ENCODE assay signal across 7 mouse cellular contexts in genomic region chrX:150656908-150657796, GRCm38 (mm10). TPM values are rescaled to one million over a fixed set of nuclear protein-coding genes. Genes with fewer than 3 reads are reported as not detected.
DNase-seq lines count a peak whose midpoint lies in the region; ATAC-seq lines count a peak whose summit lies in the region.

Gene Tro (minus strand): TSS chrX:150657583.

- H3K27ac ChIP-seq in embryonic facial prominence, embryonic 15.5 days (replicated peaks) = peak within 1 kb of the TSS; percentile 39; the same call in 1 of the 2 replicates
- H3K27ac ChIP-seq in hindbrain, embryonic 16.5 days (ENCODE audit: low read depth, low read length) = peak within 1 kb of the TSS; percentile 77
- peak within 1 kb of the TSS; percentile 69; the same call in 1 of the 2 replicates for H3K27ac ChIP-seq in limb, embryonic 13.5 days

- H3K36me3 ChIP-seq in embryonic facial prominence, embryonic 15.5 days = 0 out of 2 replicates have a peak, but pooled peaks cover 4% of the 10 kb centered on the region
- peaks cover 3% of the 10 kb centered on the region; the same call in 1 of the 2 replicates for H3K36me3 ChIP-seq in hindbrain, embryonic 16.5 days (ENCODE audit: control insufficient read depth, insufficient read depth, low read length)
- peaks cover 22% of the 10 kb centered on the region for H3K36me3 ChIP-seq in limb, embryonic 13.5 days

- peak; percentile 86 for ATAC-seq in embryonic facial prominence, embryonic 15.5 days (ENCODE audit: insufficient number of reproducible peaks, low FRiP score, low TSS enrichment, low read depth)
- ATAC-seq in hindbrain, embryonic 16.5 days = peak; percentile 94
- peak; percentile 94 for ATAC-seq in limb, embryonic 13.5 days (ENCODE audit: low FRiP score, low read depth)
- no peak for ATAC-seq in inflammation-experienced regulatory T-cells, adult 6 months

- H3K4me1 ChIP-seq in embryonic facial prominence, embryonic 15.5 days = no peaks in the 10 kb centered on the region
- peaks cover 4% of the 10 kb centered on the region for H3K4me1 ChIP-seq in hindbrain, embryonic 16.5 days (ENCODE audit: control insufficient read depth, insufficient read depth, low read depth, low read length)
- no peaks in the 10 kb centered on the region for H3K4me1 ChIP-seq in limb, embryonic 13.5 days

- WGBS in embryonic facial prominence, embryonic 15.5 days = 26% methylated on average over 37 of the region's 37 CpGs
- 24% methylated on average over 36 of the region's 37 CpGs for WGBS in hindbrain, embryonic 16.5 days
- WGBS in limb, embryonic 13.5 days = 23% methylated on average over 37 of the region's 37 CpGs

- H3K9ac ChIP-seq in embryonic facial prominence, embryonic 15.5 days = peak within 1 kb of the TSS; percentile 33; the same call in 1 of the 2 replicates
- H3K9ac ChIP-seq in hindbrain, embryonic 16.5 days (ENCODE audit: low read depth, low read length) = peak within 1 kb of the TSS; percentile 74
- H3K9ac ChIP-seq in limb, embryonic 13.5 days = peak within 1 kb of the TSS; percentile 64

- H3K27me3 ChIP-seq in embryonic facial prominence, embryonic 15.5 days = 0 out of 2 replicates have a peak, but pooled peaks cover 9% of the 10 kb centered on the region
- H3K27me3 ChIP-seq in hindbrain, embryonic 16.5 days (replicated peaks; ENCODE audit: control insufficient read depth, insufficient read depth, low read length) = no peaks in the 10 kb centered on the region
- H3K27me3 ChIP-seq in limb, embryonic 13.5 days = 0 out of 2 replicates have a peak, but pooled peaks cover 3% of the 10 kb centered on the region

- H3K9me3 ChIP-seq in embryonic facial prominence, embryonic 15.5 days (replicated peaks) = no peaks in the 10 kb centered on the region
- H3K9me3 ChIP-seq in hindbrain, embryonic 16.5 days (ENCODE audit: control insufficient read depth, low read length) = no peaks in the 10 kb centered on the region
- no peaks in the 10 kb centered on the region for H3K9me3 ChIP-seq in limb, embryonic 13.5 days

- DNase-seq in Muller cell, postnatal 12 days (ENCODE audit: inconsistent ontology term) = peak; percentile 40
- no peak for DNase-seq in adrenal gland, postnatal 4 days (ENCODE audit: low spot score in 2 of 2)
- DNase-seq in retina, embryonic 14.5 days (ENCODE audit: low spot score) = peak; percentile 78

- H3K4me3 ChIP-seq in embryonic facial prominence, embryonic 15.5 days (replicated peaks) = peak within 1 kb of the TSS; percentile 53
- H3K4me3 ChIP-seq in hindbrain, embryonic 16.5 days (ENCODE audit: low read length) = peak within 1 kb of the TSS; percentile 55
- peak within 1 kb of the TSS; percentile 55 for H3K4me3 ChIP-seq in limb, embryonic 13.5 days

- peak within 1 kb of the TSS; percentile 47 for H3K4me2 ChIP-seq in embryonic facial prominence, embryonic 15.5 days (replicated peaks)
- peak within 1 kb of the TSS; percentile 50 for H3K4me2 ChIP-seq in hindbrain, embryonic 16.5 days (ENCODE audit: low read length)
- peak within 1 kb of the TSS; percentile 57 for H3K4me2 ChIP-seq in limb, embryonic 13.5 days (replicated peaks)

RNA-seq across cellular contexts. Expression of gene Tro, which starts in this region (rescaled TPM):
- 10 to 100 TPM; 18.8 to 23.2 TPM for total RNA-seq in adrenal gland, postnatal 4 days (2021)
- 21.5 and 22.6 TPM in 2 replicates for polyA plus RNA-seq in embryonic facial prominence, embryonic 15.5 days (2015; fragmentation: Nextera tagmentation; extraction: Ambion mirVana)
- 73.6 and 86.1 TPM in 2 replicates for polyA plus RNA-seq in hindbrain, embryonic 16.5 days (2015; fragmentation: Nextera tagmentation; extraction: Ambion mirVana)
- 33.6 and 39.6 TPM in 2 replicates for polyA plus RNA-seq in limb, embryonic 13.5 days (2015; fragmentation: Nextera tagmentation; extraction: Ambion mirVana)
- polyA plus RNA-seq in inflammation-experienced regulatory T-cells, adult 6 months (2017; shearing (Covaris generic)) = under 1 TPM in 2 of 3 experiments, not detected in 1; 0.08 to 0.34 TPM

Comparison
In these comparisons a context has a peak if more than half of its experiments do, and no peak if none do; other contexts are left out.
1. RNA of gene Tro (polyA plus RNA-seq): 73.6 to 86.1 TPM in hindbrain, embryonic 16.5 days, 33.6 to 39.6 TPM in limb, embryonic 13.5 days and 21.5 to 22.6 TPM in embryonic facial prominence, embryonic 15.5 days; 0.08 to 0.34 TPM in inflammation-experienced regulatory T-cells, adult 6 months; every median in the first group is over 10 times any median in the second.
2. DNase-seq: peak in Muller cell, postnatal 12 days (single experiment) and retina, embryonic 14.5 days (single experiment); none in adrenal gland, postnatal 4 days (0 of 2).
3. Peak in every context shown above with its lines, with median percentiles within 50 percentile points of each other: H3K27ac ChIP-seq, H3K4me2 ChIP-seq, H3K4me3 ChIP-seq and H3K9ac ChIP-seq.